Mouse (Mus musculus) CH12.LX (cell line): ENCODE data around the gene Ror2. TPM values are rescaled to one million over a fixed set of nuclear protein-coding genes. Genes with fewer than 3 reads are reported as not detected.

Source experiments
- DNase-seq: peaks from one replicate; pipeline ENCODE4 v3.0.0-alpha.2; 2013; ENCODE audit errors: extremely low read depth
- H3K27ac ChIP-seq: 2 replicates; pipeline ENCODE4 v1.5.1; 2012; ENCODE audit warnings: low read depth, mild to moderate bottlenecking, control low read depth, moderate library complexity; ENCODE audit not compliant: insufficient read depth
- H3K27me3 ChIP-seq: replicated peaks from 2 replicates; pipeline ENCODE3; 2012; ENCODE audit warnings: inconsistent platforms
- H3K36me3 ChIP-seq, 2 experiments: replicated peaks in 1 of 2; 2 replicates each; pipeline versions ENCODE3 to v1.6.1; 2012; ENCODE audit warnings: inconsistent platforms in 1 of 2, low read length in 1 of 2, mild to moderate bottlenecking in 1 of 2, mixed read lengths in 1 of 2, moderate library complexity in 1 of 2; ENCODE audit not compliant: control insufficient read depth in 1 of 2, insufficient read depth in 1 of 2
- H3K4me1 ChIP-seq, 2 experiments: 2 replicates each; pipeline ENCODE4 v1.6.1; 2012; ENCODE audit warnings: inconsistent platforms in 1 of 2, moderate library complexity in 1 of 2; ENCODE audit not compliant: insufficient read depth in 2 of 2, control insufficient read depth in 1 of 2
- H3K4me2 ChIP-seq: 2 replicates; pipeline ENCODE4 v1.6.1; 2012; ENCODE audit warnings: low read depth, mild to moderate bottlenecking, control low read depth; ENCODE audit not compliant: poor library complexity, insufficient read depth, severe bottlenecking
- H3K4me3 ChIP-seq, 3 experiments: fragments of 150-350 bp in 1 of 3; sonication (generic) in 1 of 3; replicated peaks in 1 of 3; 2 replicates each; pipeline versions ENCODE3 to v1.5.1; 2011 to 2012; ENCODE audit warnings: low read depth in 2 of 3, low read length in 2 of 3, mild to moderate bottlenecking in 2 of 3, moderate library complexity in 2 of 3, control low read depth in 1 of 3, improper control_type of control experiment in 1 of 3, inconsistent platforms in 1 of 3, mixed read lengths in 1 of 3; ENCODE audit not compliant: poor library complexity in 1 of 3
- H3K79me2 ChIP-seq: replicated peaks from 2 replicates; pipeline ENCODE4 v1.6.1; 2012; ENCODE audit warnings: mild to moderate bottlenecking, moderate library complexity; ENCODE audit not compliant: control insufficient read depth, poor library complexity, insufficient read depth, severe bottlenecking; ENCODE audit errors: extremely low read depth
- H3K9ac ChIP-seq: 2 replicates; pipeline ENCODE4 v1.6.1; 2012; ENCODE audit warnings: low read depth, mild to moderate bottlenecking, control low read depth, moderate library complexity; ENCODE audit not compliant: insufficient read depth
- H3K9me3 ChIP-seq: replicated peaks from 2 replicates; pipeline ENCODE3; 2012; ENCODE audit warnings: low read length, inconsistent platforms, mixed read lengths
- BHLHE40 ChIP-seq: IDR thresholded peaks from 2 replicates; pipeline ENCODE4 v1.6.1; 2011; ENCODE audit warnings: mild to moderate bottlenecking, low read depth, low read length, improper control_type of control experiment
- CHD1 ChIP-seq: IDR thresholded peaks from 2 replicates; pipeline ENCODE4 v1.6.1; 2012; ENCODE audit warnings: low read depth, low read length, improper control_type of control experiment, inconsistent platforms
- CHD2 ChIP-seq: IDR thresholded peaks from 2 replicates; pipeline ENCODE4 v1.6.1; 2011; ENCODE audit warnings: low read length, improper control_type of control experiment
- CTCF ChIP-seq, 2 experiments: IDR thresholded peaks in 1 of 2; conservative IDR thresholded peaks in 1 of 2; 2 replicates each; pipeline ENCODE4 v1.5.1; 2011 to 2012; ENCODE audit warnings: low read depth in 2 of 2, low read length in 2 of 2, improper control_type of control experiment in 1 of 2, inconsistent platforms in 1 of 2, mild to moderate bottlenecking in 1 of 2, moderate library complexity in 1 of 2
- E2F4 ChIP-seq: IDR thresholded peaks from 2 replicates; pipeline ENCODE4 v1.6.1; 2011; ENCODE audit warnings: low read depth, low read length, improper control_type of control experiment; ENCODE audit not compliant: insufficient replicate concordance
- ELF1 ChIP-seq: IDR thresholded peaks from 2 replicates; pipeline ENCODE4 v1.6.1; 2014; ENCODE audit warnings: low read depth, mild to moderate bottlenecking, inconsistent platforms, low read length, improper control_type of control experiment
- EP300 ChIP-seq: IDR thresholded peaks from 2 replicates; pipeline ENCODE4 v1.6.1; 2011; ENCODE audit warnings: low read length, improper control_type of control experiment
- ETS1 ChIP-seq: conservative IDR thresholded peaks from 2 replicates; pipeline ENCODE4 v1.6.1; 2012; ENCODE audit warnings: low read depth, mild to moderate bottlenecking, inconsistent platforms, low read length, improper control_type of control experiment, moderate library complexity
- GABPA ChIP-seq: IDR thresholded peaks from 2 replicates; pipeline ENCODE4 v1.6.1; 2012; ENCODE audit warnings: low read depth, low read length, improper control_type of control experiment, inconsistent platforms; ENCODE audit not compliant: insufficient replicate concordance
- IRF4 ChIP-seq: IDR thresholded peaks from 2 replicates; pipeline ENCODE4 v1.6.1; 2014; ENCODE audit warnings: low read depth, mild to moderate bottlenecking, inconsistent platforms, low read length, improper control_type of control experiment
- JUN ChIP-seq: IDR thresholded peaks from 2 replicates; pipeline ENCODE4 v1.6.1; 2011; ENCODE audit warnings: low read depth, mild to moderate bottlenecking, low read length, improper control_type of control experiment, moderate library complexity; ENCODE audit not compliant: insufficient read depth
- JUND ChIP-seq: conservative IDR thresholded peaks from 2 replicates; pipeline ENCODE4 v1.6.1; 2011; ENCODE audit warnings: low read depth, low read length, improper control_type of control experiment
- KAT2A ChIP-seq: IDR thresholded peaks from 2 replicates; pipeline ENCODE4 v1.6.1; 2012; ENCODE audit warnings: low read length, improper control_type of control experiment, inconsistent platforms; ENCODE audit not compliant: insufficient replicate concordance
- MAFK ChIP-seq: IDR thresholded peaks from 2 replicates; pipeline ENCODE4 v1.6.1; 2011; ENCODE audit warnings: low read length, improper control_type of control experiment; ENCODE audit not compliant: insufficient replicate concordance
- MAZ ChIP-seq: IDR thresholded peaks from 2 replicates; pipeline ENCODE4 v1.6.1; 2012; ENCODE audit warnings: low read depth, mild to moderate bottlenecking, inconsistent platforms, low read length, improper control_type of control experiment, moderate library complexity
- MXI1 ChIP-seq: IDR thresholded peaks from 2 replicates; pipeline ENCODE4 v1.6.1; 2011; ENCODE audit warnings: mild to moderate bottlenecking, low read depth, low read length, improper control_type of control experiment
- MYC ChIP-seq: IDR thresholded peaks from 2 replicates; pipeline ENCODE4 v1.6.1; 2011; ENCODE audit warnings: low read depth, mild to moderate bottlenecking, improper control_type of control experiment, low read length
- NELFE ChIP-seq: IDR thresholded peaks from 2 replicates; pipeline ENCODE4 v1.6.1; 2011; ENCODE audit warnings: low read depth, low read length, improper control_type of control experiment
- NRF1 ChIP-seq: IDR thresholded peaks from 2 replicates; pipeline ENCODE4 v1.6.1; 2014; ENCODE audit warnings: low read depth, mild to moderate bottlenecking, inconsistent platforms, low read length, improper control_type of control experiment, moderate library complexity
- PAX5 ChIP-seq: IDR thresholded peaks from 2 replicates; pipeline ENCODE4 v1.6.1; 2012; ENCODE audit warnings: low read length, inconsistent platforms, mixed read lengths
- POLR2A ChIP-seq: IDR thresholded peaks from 2 replicates; pipeline ENCODE4 v1.6.1; 2011; ENCODE audit warnings: low read depth, mild to moderate bottlenecking, improper control_type of control experiment, low read length
- POLR2AphosphoS2 ChIP-seq: IDR thresholded peaks from 2 replicates; pipeline ENCODE4 v1.6.1; 2011; ENCODE audit warnings: low read depth, low read length, improper control_type of control experiment
- RCOR1 ChIP-seq: conservative IDR thresholded peaks from 2 replicates; pipeline ENCODE4 v1.6.1; 2012; ENCODE audit warnings: low read depth, mild to moderate bottlenecking, inconsistent platforms, low read length, improper control_type of control experiment
- SMC3 ChIP-seq: IDR thresholded peaks from 2 replicates; pipeline ENCODE4 v1.6.1; 2011; ENCODE audit warnings: low read depth, low read length, improper control_type of control experiment
- TBP ChIP-seq: conservative IDR thresholded peaks from 2 replicates; pipeline ENCODE4 v1.6.1; 2011; ENCODE audit warnings: low read depth, low read length, improper control_type of control experiment
- TCF12 ChIP-seq: IDR thresholded peaks from 2 replicates; pipeline ENCODE4 v1.6.1; 2014; ENCODE audit warnings: low read depth, mild to moderate bottlenecking, inconsistent platforms, low read length, improper control_type of control experiment
- USF1 ChIP-seq: IDR thresholded peaks from 2 replicates; pipeline ENCODE4 v1.6.1; 2014; ENCODE audit warnings: low read depth, mild to moderate bottlenecking, inconsistent platforms, low read length, improper control_type of control experiment
- USF2 ChIP-seq: conservative IDR thresholded peaks from 2 replicates; pipeline ENCODE4 v1.6.1; 2011; ENCODE audit warnings: low read depth, low read length, improper control_type of control experiment
- ZC3H11A ChIP-seq: IDR thresholded peaks from 2 replicates; pipeline ENCODE4 v1.6.1; 2012; ENCODE audit warnings: low read depth, mild to moderate bottlenecking, inconsistent platforms, low read length, improper control_type of control experiment
- ZKSCAN1 ChIP-seq: IDR thresholded peaks from 2 replicates; pipeline ENCODE4 v1.6.1; 2012; ENCODE audit warnings: low read depth, inconsistent platforms, low read length, improper control_type of control experiment, borderline replicate concordance
- ZMIZ1 ChIP-seq: IDR thresholded peaks from 2 replicates; pipeline ENCODE4 v1.6.1; 2012; ENCODE audit warnings: low read depth, mild to moderate bottlenecking, inconsistent platforms, low read length, improper control_type of control experiment
- dilution Hi-C: fragments of 300-500 bp; cut with MboI; formaldehyde crosslinking; loops from 2 replicates; pipeline ENCODE4 v1.14.3; 2020; ENCODE audit warnings: low sequenced_read_pairs; ENCODE audit not compliant: extremely low pct_unique_long_range_greater_than_20kb, extremely low pct_ligation_motif_present
- in situ Hi-C: fragments of 300-500 bp; cut with MboI; formaldehyde crosslinking; loops from 3 replicates; pipeline ENCODE4 v1.14.3; 2019; ENCODE audit warnings: low sequenced_read_pairs, low pct_ligation_motif_present, low pct_unique_long_range_greater_than_20kb, mixed read lengths
- polyA plus RNA-seq: library from polyadenylated mRNA; unstranded; fragments of >175 nt; gene quantifications from 2 replicates; pipeline ENCODE4 v1.2.1, GENCODE M21; 2012; ENCODE audit warnings: low read depth; ENCODE audit not compliant: insufficient read length
- total RNA-seq, 2 experiments: library from RNA; depleted of rRNA; stranded (reverse); fragments of 300-350 nt in 1 of 2; fragments of >200 nt in 1 of 2; gene quantifications; 2 replicates each; pipeline ENCODE4 v1.2.3; 2012 to 2014

Ror2 gene
- total and polyA plus RNA-seq, 3 experiments, result 0.13 to 0.63 (median 0.16) TPM

- H3K79me2 ChIP-seq, result no peaks in the 10 kb centered on the region
- in situ Hi-C loops (no loop called here), dilution Hi-C loops (no loop called here)
- peaks cover 0 to 4% of the 10 kb centered on the region in 2 experiments; a peak in 1 of 4 replicates for H3K4me1 ChIP-seq
- no peak for DNase-seq
- H3K4me2 ChIP-seq, result no peak overlapping the region
- H3K36me3 ChIP-seq, result no peaks in the 10 kb centered on the region
- peaks cover 2% of the 10 kb centered on the region for H3K9me3 ChIP-seq
- TF ChIP-seq JUND (no peak), POLR2AphosphoS2 (no peak), ZC3H11A (no peak), MAFK (no peak), JUN (no peak), USF1 (no peak), SMC3 (no peak), BHLHE40 (no peak), ELF1 (no peak), CHD2 (no peak), ETS1 (no peak), PAX5 (no peak), RCOR1 (no peak), KAT2A (no peak), NRF1 (no peak), IRF4 (no peak), CHD1 (no peak), TBP (no peak), CTCF (conservative IDR thresholded peaks at IDR 0.05 in 1 of 2, IDR thresholded peaks at IDR 0.05 in 1 of 2; ENCODE audit: low read depth in 2 of 2, low read length in 2 of 2) (no peak), POLR2A (no peak)
- H3K9ac ChIP-seq, result no peak overlapping the region
- no peaks in the 10 kb centered on the region for H3K27me3 ChIP-seq
- H3K4me3 ChIP-seq, result no peak overlapping the region
- H3K27ac ChIP-seq, result no peak overlapping the region
These were observed 220.8 kb downstream of the Ror2 start for GRCm38 (mm10) chr13:53065122-53065521.

- H3K4me1 ChIP-seq, result peaks cover 0 to 4% of the 10 kb centered on the region in 2 experiments; a peak in 1 of 4 replicates
- H3K4me2 ChIP-seq, result no peak overlapping the region
- H3K27me3 ChIP-seq, result no peaks in the 10 kb centered on the region
- in situ Hi-C loops (no loop called here), dilution Hi-C loops (no loop called here)
- peaks cover 3% of the 10 kb centered on the region for H3K9me3 ChIP-seq
- no peak for DNase-seq
- TF ChIP-seq GABPA, result no peak
- no peak for TF ChIP-seq EP300
- TF ChIP-seq TCF12, result no peak
- no peak for TF ChIP-seq MXI1
- TF ChIP-seq POLR2A, result no peak
- no peak for TF ChIP-seq NELFE
- no peak for TF ChIP-seq CHD2
- no peak for TF ChIP-seq E2F4
- no peak for TF ChIP-seq MAZ
- no peak for TF ChIP-seq ZMIZ1
- TF ChIP-seq MYC, result no peak
- TF ChIP-seq PAX5, result no peak
- no peak for TF ChIP-seq BHLHE40
- TF ChIP-seq JUN, result no peak
- no peak for TF ChIP-seq USF2
- no peak for TF ChIP-seq MAFK
- no peak for TF ChIP-seq CTCF (conservative IDR thresholded peaks at IDR 0.05 in 1 of 2, IDR thresholded peaks at IDR 0.05 in 1 of 2; ENCODE audit: low read depth in 2 of 2, low read length in 2 of 2)
- TF ChIP-seq ZKSCAN1, result no peak
- H3K27ac ChIP-seq, result no peak overlapping the region
- H3K79me2 ChIP-seq, result no peaks in the 10 kb centered on the region
- H3K9ac ChIP-seq, result no peak overlapping the region
- H3K4me3 ChIP-seq, result no peak overlapping the region
- H3K36me3 ChIP-seq, result no peaks in the 10 kb centered on the region
These were observed 221.2 kb downstream of the Ror2 start for GRCm38 (mm10) chr13:53064681-53065080.
